Mouse (Mus musculus): ENCODE results near the gene Tfec. TPM values are rescaled to one million over a fixed set of nuclear protein-coding genes. Genes with fewer than 3 reads are reported as not detected.

Tfec gene
- total RNA-seq (2014; rRNA removed) = 0.82 and 1.6 TPM in 2 replicates
- 0.13 and 0.38 TPM in 2 replicates for polyA plus RNA-seq (2015; fragmentation: Nextera tagmentation; extraction: Ambion mirVana)

DNA sequence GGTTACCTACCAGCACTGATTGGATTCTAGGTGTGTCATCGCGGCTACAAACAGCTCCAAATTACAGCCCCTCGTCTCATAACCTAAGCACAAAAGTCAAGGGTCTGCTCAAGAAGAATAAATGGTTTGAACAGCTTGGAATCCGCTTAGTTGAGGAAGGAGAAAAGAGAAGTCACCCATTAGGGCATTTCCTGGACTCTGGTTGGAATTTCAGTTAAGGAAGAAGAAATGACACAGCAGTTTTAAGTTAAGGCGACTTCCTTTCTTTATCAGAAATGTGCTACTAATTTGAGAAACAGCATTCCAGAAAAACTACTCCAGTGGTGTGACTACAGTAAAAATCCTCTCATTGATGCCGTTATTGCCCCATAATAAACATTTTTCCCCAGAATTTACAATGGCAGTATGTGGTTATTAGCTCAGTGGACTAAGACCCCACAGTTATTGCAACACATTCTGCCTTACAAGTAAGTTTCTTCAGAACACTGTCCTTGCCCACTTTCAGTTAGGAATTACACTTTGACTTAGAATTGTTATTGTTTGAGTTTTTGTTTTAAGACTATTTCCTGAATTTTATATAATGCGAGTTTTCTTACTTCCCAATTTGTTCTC is at the start of gene Tfec:
TSS of gene Tfec (minus strand) at position 191 of the 612 bp plus-strand sequence.
- H3K9ac ChIP-seq (replicated peaks; ENCODE audit: low read length, poor library complexity, severe bottlenecking) = no peak within 1 kb of the TSS
- no peaks in the 10 kb centered on the region for H3K9me3 ChIP-seq (ENCODE audit: low read length)
- no peaks in the 10 kb centered on the region for H3K27me3 ChIP-seq (ENCODE audit: insufficient read depth, low read length)
- H3K4me2 ChIP-seq (ENCODE audit: low read depth, low read length, poor library complexity, severe bottlenecking) = no peak within 1 kb of the TSS
- H3K4me1 ChIP-seq (ENCODE audit: insufficient read depth, low read length) = no peaks in the 10 kb centered on the region
- DNase-seq (ENCODE audit: low spot score) = no peak
- H3K36me3 ChIP-seq (ENCODE audit: insufficient read depth, low read length) = no peaks in the 10 kb centered on the region
- 87% methylated on average over 7 of the region's 7 CpGs for WGBS
- H3K27ac ChIP-seq (ENCODE audit: low read depth, low read length) = no peak within 1 kb of the TSS
- no peak for ATAC-seq (ENCODE audit: low FRiP score)
- H3K4me3 ChIP-seq (ENCODE audit: low read depth, low read length) = no peak within 1 kb of the TSS
- no peak for TF ChIP-seq CTCF (IDR thresholded peaks at IDR 0.05)

DNA sequence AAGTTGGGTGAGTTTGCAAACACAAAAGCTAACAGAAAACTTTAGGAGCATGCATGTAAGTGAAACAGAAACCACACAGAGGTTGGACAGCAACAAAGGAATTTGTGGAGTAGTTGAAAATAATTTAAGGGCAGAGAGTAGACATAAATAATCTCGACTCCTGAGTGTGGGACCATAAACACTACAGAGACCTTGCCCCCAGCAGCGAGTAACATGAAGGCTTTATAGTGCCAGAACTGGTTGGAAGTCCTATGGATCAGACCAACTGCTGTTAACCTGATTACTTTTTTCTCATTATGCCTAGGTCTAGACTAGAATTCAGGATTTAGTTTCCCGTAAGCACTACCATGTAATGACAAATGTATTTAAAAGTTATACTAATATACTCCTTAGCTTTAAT is 49.6 kb upstream of the Tfec start:
- Histone ChIP-seq H3K4me2 (ENCODE audit: low read depth, low read length, poor library complexity, severe bottlenecking) (no peak overlapping the region), H3K4me3 (ENCODE audit: low read depth, low read length) (no peak overlapping the region), H3K27ac (ENCODE audit: low read depth, low read length) (no peak overlapping the region), H3K27me3 (ENCODE audit: insufficient read depth, low read length) (no peaks in the 10 kb centered on the region), H3K9ac (replicated peaks; ENCODE audit: low read length, poor library complexity, severe bottlenecking) (no peak overlapping the region), H3K4me1 (ENCODE audit: insufficient read depth, low read length) (no peaks in the 10 kb centered on the region), H3K9me3 (ENCODE audit: low read length) (no peaks in the 10 kb centered on the region), H3K36me3 (ENCODE audit: insufficient read depth, low read length) (no peaks in the 10 kb centered on the region)
- 67% methylated on average over 3 of the region's 3 CpGs for WGBS
- DNase-seq (ENCODE audit: low spot score) (no peak), ATAC-seq (ENCODE audit: low FRiP score) (no peak)
- TF ChIP-seq CTCF (IDR thresholded peaks at IDR 0.05) = no peak

GRCm38 (mm10) chr6:16943513-16943912 is 45.3 kb upstream of the Tfec start:
- Histone ChIP-seq H3K27me3 (ENCODE audit: insufficient read depth, low read length) (no peaks in the 10 kb centered on the region), H3K9ac (replicated peaks; ENCODE audit: low read length, poor library complexity, severe bottlenecking) (no peak overlapping the region)
- WGBS = 83% methylated on average over 3 of the region's 3 CpGs

GRCm38 (mm10) chr6:16942433-16942832 is 44.2 kb upstream of the Tfec start:
- TF ChIP-seq CTCF (IDR thresholded peaks at IDR 0.05) = no peak
- Histone ChIP-seq H3K36me3 (ENCODE audit: insufficient read depth, low read length) (no peaks in the 10 kb centered on the region), H3K4me1 (ENCODE audit: insufficient read depth, low read length) (no peaks in the 10 kb centered on the region), H3K9me3 (ENCODE audit: low read length) (no peaks in the 10 kb centered on the region), H3K4me3 (ENCODE audit: low read depth, low read length) (no peak overlapping the region), H3K9ac (replicated peaks; ENCODE audit: low read length, poor library complexity, severe bottlenecking) (no peak overlapping the region), H3K4me2 (ENCODE audit: low read depth, low read length, poor library complexity, severe bottlenecking) (no peak overlapping the region), H3K27me3 (ENCODE audit: insufficient read depth, low read length) (no peaks in the 10 kb centered on the region), H3K27ac (ENCODE audit: low read depth, low read length) (no peak overlapping the region)
- ATAC-seq (ENCODE audit: low FRiP score) (no peak), DNase-seq (ENCODE audit: low spot score) (no peak)
- 76% methylated on average over 4 of the region's 4 CpGs for WGBS

More at GRCm38 (mm10) chr6:16943513-16943912, 45.3 kb upstream of the Tfec start:
- ATAC-seq (ENCODE audit: low FRiP score) = no peak
- H3K36me3 ChIP-seq (ENCODE audit: insufficient read depth, low read length) = no peaks in the 10 kb centered on the region
- H3K27ac ChIP-seq (ENCODE audit: low read depth, low read length) = no peak overlapping the region
- TF ChIP-seq CTCF (IDR thresholded peaks at IDR 0.05) = no peak
- no peak overlapping the region for H3K4me3 ChIP-seq (ENCODE audit: low read depth, low read length)
- H3K9me3 ChIP-seq (ENCODE audit: low read length) = no peaks in the 10 kb centered on the region
- no peak for DNase-seq (ENCODE audit: low spot score)
- H3K4me2 ChIP-seq (ENCODE audit: low read depth, low read length, poor library complexity, severe bottlenecking) = no peak overlapping the region
- no peaks in the 10 kb centered on the region for H3K4me1 ChIP-seq (ENCODE audit: insufficient read depth, low read length)

- no peak overlapping the region for H3K27ac ChIP-seq (ENCODE audit: low read depth, low read length)
- H3K9me3 ChIP-seq (ENCODE audit: low read length) = no peaks in the 10 kb centered on the region
- DNase-seq (ENCODE audit: low spot score) (no peak), ATAC-seq (ENCODE audit: low FRiP score) (no peak)
- no peak for TF ChIP-seq CTCF (IDR thresholded peaks at IDR 0.05)
- 85% methylated on average over 6 of the region's 6 CpGs for WGBS
- no peak overlapping the region for H3K4me2 ChIP-seq (ENCODE audit: low read depth, low read length, poor library complexity, severe bottlenecking)
- no peaks in the 10 kb centered on the region for H3K4me1 ChIP-seq (ENCODE audit: insufficient read depth, low read length)
- H3K36me3 ChIP-seq (ENCODE audit: insufficient read depth, low read length) = no peaks in the 10 kb centered on the region
- H3K27me3 ChIP-seq (ENCODE audit: insufficient read depth, low read length) = no peaks in the 10 kb centered on the region
- H3K9ac ChIP-seq (replicated peaks; ENCODE audit: low read length, poor library complexity, severe bottlenecking) = no peak overlapping the region
- no peak overlapping the region for H3K4me3 ChIP-seq (ENCODE audit: low read depth, low read length)
Observed at GRCm38 (mm10) chr6:16931059-16931458, 32.8 kb upstream of the Tfec start.

DNA sequence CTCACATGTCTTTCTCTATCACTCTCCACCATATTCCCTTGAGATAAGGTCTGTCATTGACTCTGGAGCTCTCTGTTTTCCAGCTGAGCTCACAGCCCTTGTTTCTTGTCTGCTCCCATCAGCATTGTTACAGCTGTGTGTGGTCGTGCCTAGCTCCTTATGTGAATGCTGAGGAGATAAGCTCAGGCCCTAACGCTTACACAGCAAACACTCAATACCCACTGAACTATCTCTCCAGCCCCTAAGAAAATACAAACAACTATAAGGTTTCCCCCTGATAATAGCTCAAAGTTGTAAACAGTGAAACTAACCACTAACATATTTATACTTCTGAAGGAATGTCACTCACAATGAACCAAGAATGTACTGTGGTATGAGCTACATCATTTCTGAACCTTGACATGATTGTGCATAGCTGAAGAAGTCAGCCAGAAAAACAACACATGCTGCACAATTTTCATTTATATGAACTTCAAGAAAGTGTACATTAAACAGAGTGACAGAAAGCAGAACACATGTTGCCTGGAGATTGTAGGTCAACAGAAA is 21.9 kb upstream of the Tfec start:
- no peak for TF ChIP-seq CTCF (IDR thresholded peaks at IDR 0.05)
- Histone ChIP-seq H3K4me2 (ENCODE audit: low read depth, low read length, poor library complexity, severe bottlenecking) (no peak overlapping the region), H3K36me3 (ENCODE audit: insufficient read depth, low read length) (no peaks in the 10 kb centered on the region), H3K27me3 (ENCODE audit: insufficient read depth, low read length) (no peaks in the 10 kb centered on the region), H3K4me3 (ENCODE audit: low read depth, low read length) (no peak overlapping the region), H3K4me1 (ENCODE audit: insufficient read depth, low read length) (no peaks in the 10 kb centered on the region), H3K9ac (replicated peaks; ENCODE audit: low read length, poor library complexity, severe bottlenecking) (no peak overlapping the region), H3K9me3 (ENCODE audit: low read length) (no peaks in the 10 kb centered on the region), H3K27ac (ENCODE audit: low read depth, low read length) (no peak overlapping the region)
- ATAC-seq (ENCODE audit: low FRiP score) (no peak), DNase-seq (ENCODE audit: low spot score) (no peak)
- WGBS = 59% methylated on average over 2 of the region's 2 CpGs
